Mouse (Mus musculus) small intestine, adult 2 months (tissue): ENCODE data around the gene Cox4i2. TPM values are rescaled to one million over a fixed set of nuclear protein-coding genes. Genes with fewer than 3 reads are reported as not detected.

Experiments
- H3K27ac ChIP-seq: fragments of 200-500 bp; 2 replicates; pipeline ENCODE4 v1.5.1; 2012; ENCODE audit warnings: low read depth, low read length, control low read depth, inconsistent platforms; ENCODE audit not compliant: insufficient read depth
- H3K27me3 ChIP-seq: fragments of 200-500 bp; 2 replicates; pipeline ENCODE4 v1.6.1; 2012; ENCODE audit warnings: mild to moderate bottlenecking, moderate library complexity, low read length, inconsistent platforms; ENCODE audit not compliant: control insufficient read depth, insufficient read depth
- H3K36me3 ChIP-seq: fragments of 200-500 bp; 2 replicates; pipeline ENCODE4 v1.6.1; 2012; ENCODE audit warnings: mild to moderate bottlenecking, low read length, control low read depth, inconsistent platforms; ENCODE audit not compliant: control insufficient read depth, insufficient read depth
- H3K4me1 ChIP-seq: fragments of 200-500 bp; 2 replicates; pipeline ENCODE4 v1.6.1; 2012; ENCODE audit warnings: low read length, inconsistent platforms, mixed read lengths; ENCODE audit not compliant: control insufficient read depth, insufficient read depth, insufficient read length
- H3K4me3 ChIP-seq: fragments of 200-500 bp; 2 replicates; pipeline ENCODE4 v1.5.1; 2012; ENCODE audit warnings: low read depth, mild to moderate bottlenecking, control low read depth, inconsistent platforms, low read length, moderate library complexity
- CTCF ChIP-seq: fragments of 200-500 bp; IDR thresholded peaks from 2 replicates; pipeline ENCODE4 v1.5.1; 2012; ENCODE audit warnings: low read depth, mild to moderate bottlenecking, control low read depth, inconsistent platforms, low read length, moderate library complexity, mixed read lengths; ENCODE audit not compliant: insufficient replicate concordance, insufficient read length; ENCODE audit errors: extremely low read depth
- POLR2A ChIP-seq: fragments of 200-500 bp; IDR thresholded peaks from 2 replicates; pipeline ENCODE4 v1.6.1; 2012; ENCODE audit warnings: low read depth, mild to moderate bottlenecking, control low read depth, inconsistent platforms, low read length, moderate library complexity
- WGBS: fragments of 180-500 bp; shearing (Covaris S2); methylation state at CpG from one replicate; pipeline ENCODE4 v1.1.7; 2018; 5-methylcytosine and 5-hydroxymethylcytosine counted together
- polyA plus RNA-seq: library from polyadenylated mRNA; depleted of rRNA; stranded (reverse); fragments of >200 nt; gene quantifications from 2 replicates; pipeline ENCODE4 v1.2.3, GENCODE M21; 2012

Cox4i2 gene
- polyA plus RNA-seq, 1 experiment = 1.7 TPM

GRCm38 (mm10) chr2:152739842-152740260 lies 14.1 kb upstream of the Cox4i2 start:
- peaks cover 17% of the 10 kb centered on the region for H3K4me1 ChIP-seq
- no peak overlapping the region for H3K4me3 ChIP-seq
- peaks cover 12% of the 10 kb centered on the region; the same call in 1 of the 2 replicates for H3K36me3 ChIP-seq
- peak overlapping the region; percentile 100 for H3K27ac ChIP-seq
- no peaks in the 10 kb centered on the region for H3K27me3 ChIP-seq
- TF ChIP-seq POLR2A = no peak
- no peak for TF ChIP-seq CTCF
- WGBS = 3% methylated on average over 3 of the region's 3 CpGs

GRCm38 (mm10) chr2:152740490-152740889 lies 13.5 kb upstream of the Cox4i2 start:
- Histone ChIP-seq H3K4me1 (peaks cover 17% of the 10 kb centered on the region), H3K27ac (peak overlapping the region; percentile 100), H3K36me3 (peaks cover 12% of the 10 kb centered on the region; the same call in 1 of the 2 replicates), H3K4me3 (no peak overlapping the region), H3K27me3 (no peaks in the 10 kb centered on the region)
- TF ChIP-seq POLR2A (no peak), CTCF (no peak)
- WGBS = 49% methylated on average over 5 of the region's 5 CpGs

- Histone ChIP-seq H3K4me3 (peak overlapping the region; percentile 30), H3K4me1 (peaks cover 17% of the 10 kb centered on the region), H3K27me3 (no peaks in the 10 kb centered on the region), H3K27ac (peak overlapping the region; percentile 100), H3K36me3 (peaks cover 12% of the 10 kb centered on the region; the same call in 1 of the 2 replicates)
- WGBS = 7% methylated on average over 14 of the region's 14 CpGs
- TF ChIP-seq CTCF (no peak), POLR2A (no peak)
Observed at GRCm38 (mm10) chr2:152741153-152742041, 12.6 kb upstream of the Cox4i2 start.

DNA sequence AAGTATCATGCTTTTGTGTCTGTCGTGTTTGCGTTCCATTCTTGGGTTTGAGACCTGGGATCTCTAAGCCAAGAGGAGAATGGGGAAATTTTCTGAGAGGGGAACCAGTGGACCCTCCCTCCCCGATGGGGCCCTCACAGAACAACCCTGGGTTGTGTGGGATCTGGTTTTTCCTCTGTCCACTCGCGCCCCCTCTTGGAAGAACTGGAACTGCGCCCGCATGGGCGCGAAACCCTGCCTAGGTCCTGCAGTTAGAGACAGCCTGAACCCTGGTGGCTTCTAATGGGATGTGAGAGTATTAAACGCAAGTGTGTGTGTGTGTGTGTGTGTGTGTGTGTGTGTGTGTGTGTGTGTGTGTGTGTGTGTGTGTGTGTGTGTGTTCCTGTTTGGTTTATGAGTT lies 11.5 kb upstream of the Cox4i2 start:
- 16% methylated on average over 10 of the region's 10 CpGs for WGBS
- Histone ChIP-seq H3K27me3 (no peaks in the 10 kb centered on the region), H3K36me3 (peaks cover 6% of the 10 kb centered on the region; the same call in 1 of the 2 replicates), H3K27ac (peak overlapping the region; percentile 100), H3K4me3 (no peak overlapping the region), H3K4me1 (peaks cover 17% of the 10 kb centered on the region)
- TF ChIP-seq POLR2A (no peak), CTCF (peak; percentile 93)

DNA sequence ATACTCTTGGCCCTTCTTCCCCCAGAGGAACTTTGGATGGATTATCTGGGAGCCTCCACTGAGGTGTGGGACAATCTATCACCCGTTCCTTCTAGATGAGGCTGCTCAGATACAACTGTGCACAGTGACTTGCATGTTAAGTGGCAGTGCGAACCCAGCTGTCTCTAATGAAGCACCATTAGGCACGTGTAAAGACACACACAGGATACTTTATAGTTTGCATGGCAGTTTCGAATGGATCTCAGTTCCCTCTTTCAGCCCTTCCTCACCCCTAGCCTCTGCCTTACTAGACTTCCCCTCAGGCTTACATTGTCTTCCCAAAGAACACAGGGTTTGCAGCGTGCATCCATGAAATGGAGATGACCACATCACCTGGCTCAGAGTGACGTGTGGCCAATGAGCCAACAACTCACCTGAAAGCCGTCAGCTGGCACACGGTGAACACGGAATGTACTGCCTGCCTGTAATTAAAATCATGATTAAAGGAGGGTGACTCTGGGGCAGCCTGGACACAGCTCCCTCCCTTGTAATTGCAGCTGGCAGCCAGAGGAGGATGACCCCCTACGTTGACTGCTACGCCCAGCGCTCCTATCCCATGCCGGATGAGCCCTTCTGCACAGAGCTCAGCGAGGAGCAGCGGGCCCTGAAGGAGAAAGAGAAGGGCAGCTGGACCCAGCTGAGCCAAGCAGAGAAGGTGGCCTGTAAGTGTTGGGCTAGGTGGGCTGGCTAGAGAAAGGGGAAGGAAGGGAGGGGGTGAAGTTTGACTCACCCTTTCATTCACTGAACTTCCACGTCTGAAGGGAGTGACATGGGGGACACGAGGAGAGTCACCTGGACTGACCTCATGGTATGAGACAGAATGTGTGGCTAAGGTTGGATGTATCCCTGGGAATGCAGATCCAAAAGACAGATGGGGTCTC lies 2.8 kb downstream of the Cox4i2 start:
- no peak overlapping the region for H3K4me3 ChIP-seq
- H3K27me3 ChIP-seq = no peaks in the 10 kb centered on the region
- H3K27ac ChIP-seq = no peak overlapping the region
- H3K36me3 ChIP-seq = no peaks in the 10 kb centered on the region
- WGBS = 84% methylated on average over 17 of the region's 17 CpGs
- no peaks in the 10 kb centered on the region; the same call in 1 of the 2 replicates for H3K4me1 ChIP-seq
- TF ChIP-seq CTCF (no peak), POLR2A (no peak)

- TF ChIP-seq CTCF (no peak), POLR2A (no peak)
- no peaks in the 10 kb centered on the region for H3K27me3 ChIP-seq
- 75% methylated on average over 2 of the region's 2 CpGs for WGBS
Observed at GRCm38 (mm10) chr2:152757478-152757877, 3.5 kb downstream of the Cox4i2 start.

More at GRCm38 (mm10) chr2:152757478-152757877, 3.5 kb downstream of the Cox4i2 start:
- H3K27ac ChIP-seq = no peak overlapping the region
- no peaks in the 10 kb centered on the region; the same call in 1 of the 2 replicates for H3K4me1 ChIP-seq
- H3K36me3 ChIP-seq = no peaks in the 10 kb centered on the region
- no peak overlapping the region for H3K4me3 ChIP-seq
